Mouse (Mus musculus) activated CD4-positive, CD25-positive, alpha-beta regulatory T cell (primary cell): Measurements from ENCODE around the gene Gm47995. TPM values are rescaled to one million over a fixed set of nuclear protein-coding genes. Genes with fewer than 3 reads are reported as not detected.

ENCODE experiments used
- polyA plus RNA-seq, 2 experiments: library from polyadenylated mRNA; unstranded; fragments of 100-300 nt; shearing (Covaris generic); gene quantifications; one replicate each; pipeline ENCODE4 v1.2.1; 2017

Gene Gm47995
- polyA plus RNA-seq, result not detected

DNA sequence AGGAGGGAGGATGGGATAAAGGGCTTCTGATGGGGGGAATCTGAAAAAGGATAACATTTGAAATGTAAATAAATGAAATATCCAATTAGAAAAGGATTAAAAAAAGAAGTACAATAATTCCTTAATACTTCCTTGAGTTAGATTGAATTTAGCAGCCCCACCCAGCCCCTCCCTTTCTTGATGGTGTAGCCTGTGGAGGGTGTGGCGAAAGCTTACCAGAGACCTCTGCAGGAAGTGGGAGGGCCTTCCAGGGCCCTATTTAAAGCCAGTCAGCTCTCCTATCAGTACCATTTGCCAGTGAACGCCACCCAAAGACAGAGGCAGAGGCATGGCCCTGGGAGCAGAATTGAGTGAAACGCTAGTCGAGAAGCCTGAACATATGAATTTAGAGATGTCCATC is at the start of gene Gm47995:
Gm47995 (plus strand) TSS at position 329 of the 400 bp plus-strand sequence.

GRCm38 (mm10) chr1:151182266-151182665 is 16.0 kb upstream of the Gm47995 start, which contains the start of gene Gm47985:
Gene Gm47985, plus strand, starts transcription at chr1:151182537.

DNA sequence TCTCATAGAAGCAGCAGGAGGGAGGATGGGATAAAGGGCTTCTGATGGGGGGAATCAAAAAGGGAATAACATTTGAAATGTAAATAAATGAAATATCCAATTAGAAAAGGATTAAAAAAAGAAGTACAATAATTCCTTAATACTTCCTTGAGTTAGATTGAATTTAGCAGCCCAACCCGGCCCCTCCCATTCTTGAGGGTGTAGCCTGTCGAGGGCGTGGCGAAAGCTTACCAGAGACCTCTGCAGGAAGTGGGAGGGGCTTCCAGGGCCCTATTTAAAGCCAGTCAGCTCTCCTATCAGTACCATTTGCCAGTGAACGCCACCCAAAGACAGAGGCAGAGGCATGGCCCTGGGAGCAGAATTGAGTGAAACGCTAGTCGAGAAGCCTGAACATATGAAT is 6.2 kb upstream of the Gm47995 start, which contains the start of gene Gm8947:
Gm8947 (plus strand) TSS at position 302 of the 400 bp plus-strand sequence.

DNA sequence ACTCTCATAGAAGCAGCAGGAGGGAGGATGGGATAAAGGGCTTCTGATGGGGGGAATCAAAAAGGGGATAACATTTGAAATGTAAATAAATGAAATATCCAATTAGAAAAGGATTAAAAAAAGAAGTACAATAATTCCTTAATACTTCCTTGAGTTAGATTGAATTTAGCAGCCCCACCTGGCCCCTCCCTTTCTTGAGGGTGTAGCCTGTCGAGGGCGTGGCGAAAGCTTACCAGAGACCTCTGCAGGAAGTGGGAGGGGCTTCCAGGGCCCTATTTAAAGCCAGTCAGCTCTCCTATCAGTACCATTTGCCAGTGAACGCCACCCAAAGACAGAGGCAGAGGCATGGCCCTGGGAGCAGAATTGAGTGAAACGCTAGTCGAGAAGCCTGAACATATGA is 5.6 kb downstream of the Gm47995 start, which contains the start of gene 3110040M04Rik:
3110040M04Rik (plus strand) TSS at position 304 of the 400 bp plus-strand sequence.

GRCm38 (mm10) chr1:151209824-151210355 is 11.6 kb downstream of the Gm47995 start, which contains the start of gene Gm47996:
Gene Gm47996, plus strand, starts transcription at chr1:151210131.

Other genes with a start within 250 kb of the Gm47995 start
- under 1 TPM; 0.21 to 0.25 TPM for gene Hmcn1, start 205.0 kb upstream of the Gm47995 start, polyA plus RNA-seq
- under 1 TPM in 1 of 2 experiments, not detected in 1; 0.38 TPM for gene Gm47985, start 15.9 kb upstream of the Gm47995 start, polyA plus RNA-seq
- under 1 TPM in 1 of 2 experiments, not detected in 1; 0.14 TPM for gene Gm8947, start 6.1 kb upstream of the Gm47995 start, polyA plus RNA-seq
- gene 3110040M04Rik, start 5.7 kb downstream of the Gm47995 start, polyA plus RNA-seq, result under 1 TPM in 1 of 2 experiments, not detected in 1; 0.23 TPM
- gene Gm47996, start 11.7 kb downstream of the Gm47995 start, polyA plus RNA-seq, result not detected
- 100 to 1,000 TPM; 159 to 185 TPM for gene Ivns1abp, start 146.0 kb downstream of the Gm47995 start, polyA plus RNA-seq
- 10 to 100 TPM; 31.4 to 37.2 TPM for gene Swt1, start 230.0 kb downstream of the Gm47995 start, polyA plus RNA-seq
- 10 to 100 TPM; 68.0 to 68.5 TPM for gene Trmt1l, start 230.1 kb downstream of the Gm47995 start, polyA plus RNA-seq